Comparison of ENCODE assay signal across 8 mouse cellular contexts in the genomic region with DNA sequence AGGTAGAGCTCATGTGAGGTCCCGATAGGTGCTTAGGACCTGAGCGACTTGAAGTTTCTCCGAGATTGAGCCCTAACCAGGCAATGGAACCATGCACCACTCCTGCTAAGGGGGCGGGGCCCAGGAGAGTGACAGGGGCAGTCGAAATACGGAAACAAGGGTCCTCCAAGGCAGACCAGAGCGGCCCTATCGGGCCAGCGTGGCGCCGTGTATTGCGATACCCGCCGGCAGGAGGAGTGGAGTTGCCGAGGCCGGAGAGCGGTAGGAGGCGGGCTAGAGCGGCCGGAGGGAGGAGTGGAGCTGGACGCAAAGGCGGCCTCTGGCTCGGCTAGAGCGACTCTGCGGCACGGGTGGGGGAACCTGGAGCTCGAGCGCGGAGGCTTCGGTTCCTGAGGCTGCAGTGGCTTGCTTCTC. TPM values are rescaled to one million over a fixed set of nuclear protein-coding genes. Genes with fewer than 3 reads are reported as not detected.
DNase-seq lines count a peak whose midpoint lies in the region; ATAC-seq and TF ChIP-seq lines count a peak whose summit lies in the region.

No protein-coding gene starts in this region.

- peaks cover 36% of the 10 kb centered on the region for H3K79me2 ChIP-seq in CH12.LX (replicated peaks; ENCODE audit: control insufficient read depth, extremely low read depth, insufficient read depth, poor library complexity, severe bottlenecking)

- no peak; the same call in 1 of the 2 replicates for TF ChIP-seq RAD21 in CH12.LX (IDR thresholded peaks at IDR 0.05; ENCODE audit: low read depth, low read length)

- H3K4me1 ChIP-seq in CH12.LX (ENCODE audit: control insufficient read depth in 1 of 2, insufficient read depth in 2 of 2): peaks cover 21 to 53% of the 10 kb centered on the region in 2 experiments
- peaks cover 5% of the 10 kb centered on the region; the same call in 1 of the 2 replicates for H3K4me1 ChIP-seq in forebrain, embryonic 11.5 days (replicated peaks; ENCODE audit: control insufficient read depth, insufficient read depth, low read length)
- peaks cover 32% of the 10 kb centered on the region for H3K4me1 ChIP-seq in heart, embryonic 16.5 days (ENCODE audit: control insufficient read depth, insufficient read depth, low read length)
- peaks cover 65% of the 10 kb centered on the region for H3K4me1 ChIP-seq in liver, embryonic 15.5 days (replicated peaks)
- peaks cover 33% of the 10 kb centered on the region for H3K4me1 ChIP-seq in neural tube, embryonic 12.5 days

- peaks cover 42 to 61% of the 10 kb centered on the region in 2 experiments for H3K36me3 ChIP-seq in CH12.LX (replicated peaks in 1 of 2; ENCODE audit: control insufficient read depth in 1 of 2, insufficient read depth in 1 of 2, low read length in 1 of 2)
- no peaks in the 10 kb centered on the region for H3K36me3 ChIP-seq in forebrain, embryonic 11.5 days (ENCODE audit: control insufficient read depth, insufficient read depth, low read length)
- H3K36me3 ChIP-seq in heart, embryonic 16.5 days (ENCODE audit: control insufficient read depth, insufficient read depth): peaks cover 8% of the 10 kb centered on the region
- H3K36me3 ChIP-seq in liver, embryonic 15.5 days (replicated peaks): peaks cover 17% of the 10 kb centered on the region
- H3K36me3 ChIP-seq in neural tube, embryonic 12.5 days: peaks cover 15% of the 10 kb centered on the region

- H3K9ac ChIP-seq in CH12.LX (ENCODE audit: insufficient read depth, low read depth): peak overlapping the region; percentile 98
- peak overlapping the region; percentile 76 for H3K9ac ChIP-seq in forebrain, embryonic 11.5 days (ENCODE audit: low read length)
- H3K9ac ChIP-seq in heart, embryonic 16.5 days (ENCODE audit: low read length): peak overlapping the region; percentile 92
- peak overlapping the region; percentile 79 for H3K9ac ChIP-seq in liver, embryonic 15.5 days
- H3K9ac ChIP-seq in neural tube, embryonic 12.5 days: peak overlapping the region; percentile 75

- ATAC-seq in forebrain, embryonic 11.5 days (replicated peaks; ENCODE audit: low FRiP score): peak; percentile 96
- peak; percentile 94 for ATAC-seq in heart, embryonic 16.5 days (replicated peaks; ENCODE audit: extremely low read depth, insufficient read depth, low FRiP score)
- peak; percentile 94 for ATAC-seq in liver, embryonic 15.5 days (ENCODE audit: insufficient read depth)
- ATAC-seq in neural tube, embryonic 12.5 days (ENCODE audit: low FRiP score, low read depth): peak; percentile 96

- H3K27me3 ChIP-seq in CH12.LX (replicated peaks): no peaks in the 10 kb centered on the region
- no peaks in the 10 kb centered on the region for H3K27me3 ChIP-seq in forebrain, embryonic 11.5 days (ENCODE audit: control insufficient read depth, insufficient read depth, low read length)
- H3K27me3 ChIP-seq in heart, embryonic 16.5 days (ENCODE audit: control insufficient read depth, insufficient read depth, low read length): no peaks in the 10 kb centered on the region
- H3K27me3 ChIP-seq in liver, embryonic 15.5 days: no peaks in the 10 kb centered on the region
- H3K27me3 ChIP-seq in neural tube, embryonic 12.5 days (replicated peaks): no peaks in the 10 kb centered on the region

- no peak for TF ChIP-seq EP300 in CH12.LX (IDR thresholded peaks at IDR 0.05; ENCODE audit: low read length)

- in situ Hi-C loops in CH12.LX (cut with MboI; ENCODE audit: low pct_ligation_motif_present, low pct_unique_long_range_greater_than_20kb, low sequenced_read_pairs): loop anchor here (10.0 kb wide), 1 partner anchor 49 kb away; no protein-coding TSS in a partner anchor

- H3K9me3 ChIP-seq in CH12.LX (replicated peaks; ENCODE audit: low read length): no peaks in the 10 kb centered on the region
- no peaks in the 10 kb centered on the region for H3K9me3 ChIP-seq in forebrain, embryonic 11.5 days (ENCODE audit: control insufficient read depth, low read length)
- no peaks in the 10 kb centered on the region for H3K9me3 ChIP-seq in heart, embryonic 16.5 days (replicated peaks; ENCODE audit: control insufficient read depth, low read length)
- no peaks in the 10 kb centered on the region for H3K9me3 ChIP-seq in liver, embryonic 15.5 days (replicated peaks)
- no peaks in the 10 kb centered on the region for H3K9me3 ChIP-seq in neural tube, embryonic 12.5 days

- H3K27ac ChIP-seq in CH12.LX (ENCODE audit: insufficient read depth, low read depth): peak overlapping the region; percentile 64
- H3K27ac ChIP-seq in forebrain, embryonic 11.5 days (ENCODE audit: low read depth, low read length): no peak overlapping the region
- H3K27ac ChIP-seq in heart, embryonic 16.5 days (ENCODE audit: low read length): peak overlapping the region; percentile 94
- peak overlapping the region; percentile 93 for H3K27ac ChIP-seq in liver, embryonic 15.5 days (replicated peaks)
- H3K27ac ChIP-seq in neural tube, embryonic 12.5 days: 0 out of 2 replicates have a peak overlapping the region, but pooled peaks have one; percentile 20

- DNase-seq in CH12.LX (ENCODE audit: extremely low read depth): peak; percentile 98
- peak; percentile 95 for DNase-seq in c-Kit-positive CD71-positive TER-119-negative erythroid progenitor cells, embryonic 14.5 days (ENCODE audit: low read depth)
- peak; percentile 98 for DNase-seq in forebrain, embryonic 11.5 days (ENCODE audit: low spot score)
- DNase-seq in kidney, postnatal 36 days: peak; percentile 98 to 99
- peak; percentile 98 for DNase-seq in telencephalon, adult 2 months (ENCODE audit: low read depth, low spot score)

- peak overlapping the region; percentile 77 to 95 (median 79) for H3K4me3 ChIP-seq in CH12.LX (replicated peaks in 1 of 3; ENCODE audit: low read depth in 2 of 3, low read length in 2 of 3, poor library complexity in 1 of 3)
- peak overlapping the region; percentile 63 for H3K4me3 ChIP-seq in forebrain, embryonic 11.5 days (ENCODE audit: low read depth, low read length)
- peak overlapping the region; percentile 88 for H3K4me3 ChIP-seq in heart, embryonic 16.5 days (ENCODE audit: low read length)
- H3K4me3 ChIP-seq in liver, embryonic 15.5 days (replicated peaks): peak overlapping the region; percentile 72
- H3K4me3 ChIP-seq in neural tube, embryonic 12.5 days: peak overlapping the region; percentile 60

- peak; percentile 73 for TF ChIP-seq POLR2A in CH12.LX (IDR thresholded peaks at IDR 0.05; ENCODE audit: low read depth, low read length)

- dilution Hi-C loops in CH12.LX (cut with MboI; ENCODE audit: extremely low pct_ligation_motif_present, extremely low pct_unique_long_range_greater_than_20kb, low sequenced_read_pairs): no loop called here

- under 1% methylated on average over 30 of the region's 30 CpGs for WGBS in forebrain, embryonic 11.5 days
- WGBS in heart, embryonic 16.5 days: 0% methylated on average over 30 of the region's 30 CpGs
- WGBS in liver, embryonic 15.5 days (ENCODE audit: insufficient replicate concordance): under 1% methylated on average over 30 of the region's 30 CpGs
- WGBS in neural tube, embryonic 12.5 days: under 1% methylated on average over 30 of the region's 30 CpGs

- H3K4me2 ChIP-seq in CH12.LX (ENCODE audit: insufficient read depth, low read depth, poor library complexity, severe bottlenecking): peak overlapping the region; percentile 92
- H3K4me2 ChIP-seq in forebrain, embryonic 11.5 days (ENCODE audit: low read depth, low read length, severe bottlenecking): peak overlapping the region; percentile 77
- peak overlapping the region; percentile 96 for H3K4me2 ChIP-seq in heart, embryonic 16.5 days (ENCODE audit: low read depth, low read length)
- H3K4me2 ChIP-seq in liver, embryonic 15.5 days: peak overlapping the region; percentile 93
- H3K4me2 ChIP-seq in neural tube, embryonic 12.5 days (replicated peaks): peak overlapping the region; percentile 65

- TF ChIP-seq CTCF in CH12.LX (conservative IDR thresholded peaks at IDR 0.05 in 1 of 2, IDR thresholded peaks at IDR 0.05 in 1 of 2; ENCODE audit: low read depth in 2 of 2, low read length in 2 of 2): peak in 1 of 2 experiments; percentile 23; a peak in 1 of 4 replicates

RNA-seq across cellular contexts. Expression of gene Arhgef1, which starts 1.4 kb away (rescaled TPM):
- 37.8 and 40.2 TPM in 2 replicates for total RNA-seq in CH12.LX (2012; rRNA removed)
- total RNA-seq in CH12.LX (2014; rRNA removed): 14.6 and 17.8 TPM in 2 replicates
- polyA plus RNA-seq in CH12.LX (2012; ENCODE audit: insufficient read length, low read depth): 128 and 134 TPM in 2 replicates
- polyA plus RNA-seq in forebrain, embryonic 11.5 days (2014; fragmentation: Nextera tagmentation; extraction: Ambion mirVana): 65.7 and 69.5 TPM in 2 replicates
- polyA plus RNA-seq in heart, embryonic 16.5 days (2015; fragmentation: Nextera tagmentation; extraction: Ambion mirVana): 75.4 and 80.9 TPM in 2 replicates
- 41.7 and 46.4 TPM in 2 replicates for polyA plus RNA-seq in liver, embryonic 15.5 days (2015; fragmentation: Nextera tagmentation; extraction: Ambion mirVana)
- 84.4 and 89.5 TPM in 2 replicates for polyA plus RNA-seq in neural tube, embryonic 12.5 days (2016; fragmentation: Nextera tagmentation; extraction: Ambion mirVana)

RNA-seq across cellular contexts. Expression of gene Cd79a, which starts 6.9 kb away (rescaled TPM):
- 71.3 and 75.2 TPM in 2 replicates for total RNA-seq in CH12.LX (2012; rRNA removed)
- 46.6 and 51.8 TPM in 2 replicates for total RNA-seq in CH12.LX (2014; rRNA removed)
- polyA plus RNA-seq in CH12.LX (2012; ENCODE audit: insufficient read length, low read depth): 313 and 422 TPM in 2 replicates
- 0.31 and 0.37 TPM in 2 replicates for polyA plus RNA-seq in forebrain, embryonic 11.5 days (2014; fragmentation: Nextera tagmentation; extraction: Ambion mirVana)
- polyA plus RNA-seq in heart, embryonic 16.5 days (2015; fragmentation: Nextera tagmentation; extraction: Ambion mirVana): 0.36 and 0.38 TPM in 2 replicates
- polyA plus RNA-seq in liver, embryonic 15.5 days (2015; fragmentation: Nextera tagmentation; extraction: Ambion mirVana): 6.0 and 7.2 TPM in 2 replicates
- 0.13 and 0.32 TPM in 2 replicates for polyA plus RNA-seq in neural tube, embryonic 12.5 days (2016; fragmentation: Nextera tagmentation; extraction: Ambion mirVana)

RNA-seq across cellular contexts. Expression of gene Rps19, which starts 19.9 kb away (rescaled TPM):
- total RNA-seq in CH12.LX (2012; rRNA removed) (4,140 and 4,169 TPM in 2 replicates), CH12.LX (2014; rRNA removed) (2,094 and 2,149 TPM in 2 replicates)
- polyA plus RNA-seq in CH12.LX (2012; ENCODE audit: insufficient read length, low read depth): 1,720 and 1,739 TPM in 2 replicates
- polyA plus RNA-seq in forebrain, embryonic 11.5 days (2014; fragmentation: Nextera tagmentation; extraction: Ambion mirVana): 1,722 and 1,731 TPM in 2 replicates
- 1,139 and 1,152 TPM in 2 replicates for polyA plus RNA-seq in heart, embryonic 16.5 days (2015; fragmentation: Nextera tagmentation; extraction: Ambion mirVana)
- polyA plus RNA-seq in liver, embryonic 15.5 days (2015; fragmentation: Nextera tagmentation; extraction: Ambion mirVana): 1,016 and 1,167 TPM in 2 replicates
- 1,340 and 1,344 TPM in 2 replicates for polyA plus RNA-seq in neural tube, embryonic 12.5 days (2016; fragmentation: Nextera tagmentation; extraction: Ambion mirVana)

RNA-seq across cellular contexts. Expression of gene Dmrtc2, which starts 34.2 kb away (rescaled TPM):
- total RNA-seq in CH12.LX (2012; rRNA removed): not detected in 2 replicates
- not detected in 2 replicates for total RNA-seq in CH12.LX (2014; rRNA removed)
- not detected in 2 replicates for polyA plus RNA-seq in CH12.LX (2012; ENCODE audit: insufficient read length, low read depth)
- polyA plus RNA-seq in forebrain, embryonic 11.5 days (2014; fragmentation: Nextera tagmentation; extraction: Ambion mirVana): not detected in 2 replicates
- polyA plus RNA-seq in heart, embryonic 16.5 days (2015; fragmentation: Nextera tagmentation; extraction: Ambion mirVana): not detected in 2 replicates
- polyA plus RNA-seq in liver, embryonic 15.5 days (2015; fragmentation: Nextera tagmentation; extraction: Ambion mirVana): not detected in 2 replicates
- polyA plus RNA-seq in neural tube, embryonic 12.5 days (2016; fragmentation: Nextera tagmentation; extraction: Ambion mirVana): not detected in 2 replicates

RNA-seq across cellular contexts. Expression of gene Lypd4, which starts 34.3 kb away (rescaled TPM):
- total RNA-seq in CH12.LX (2012; rRNA removed) (not detected in 2 replicates), CH12.LX (2014; rRNA removed) (not detected in 2 replicates)
- polyA plus RNA-seq in CH12.LX (2012; ENCODE audit: insufficient read length, low read depth): not detected in 2 replicates
- not detected in 2 replicates for polyA plus RNA-seq in forebrain, embryonic 11.5 days (2014; fragmentation: Nextera tagmentation; extraction: Ambion mirVana)
- polyA plus RNA-seq in heart, embryonic 16.5 days (2015; fragmentation: Nextera tagmentation; extraction: Ambion mirVana): not detected in 2 replicates
- polyA plus RNA-seq in liver, embryonic 15.5 days (2015; fragmentation: Nextera tagmentation; extraction: Ambion mirVana): not detected in 2 replicates
- not detected in 2 replicates for polyA plus RNA-seq in neural tube, embryonic 12.5 days (2016; fragmentation: Nextera tagmentation; extraction: Ambion mirVana)

Comparison
In these comparisons a context has a peak if more than half of its experiments do, and no peak if none do; other contexts are left out.
1. RNA of gene Cd79a, which starts 6.9 kb away (polyA plus RNA-seq): 313 to 422 TPM in CH12.LX; 6.0 to 7.2 TPM in liver, embryonic 15.5 days, 0.36 to 0.38 TPM in heart, embryonic 16.5 days, 0.31 to 0.37 TPM in forebrain, embryonic 11.5 days and 0.13 to 0.32 TPM in neural tube, embryonic 12.5 days; every median in the first group is over 10 times any median in the second.
2. Peak in every context shown above with its lines, with median percentiles within 50 percentile points of each other: DNase-seq, H3K4me2 ChIP-seq, H3K4me3 ChIP-seq, H3K9ac ChIP-seq and ATAC-seq.